Mouse (Mus musculus): ENCODE measurements around the gene Ugt1a10.
"Not testable (repeated sequence)": the region's sequence is repeated elsewhere in the genome, so short reads cannot be mapped to it uniquely, and the experiment has no call there.

Gene Ugt1a10

GRCm38 (mm10) chr1:88143966-88144675, 88.9 kb downstream of the Ugt1a10 start:
- peak; percentile 89 for DNase-seq

- not testable (repeated sequence) for DNase-seq
Observed at GRCm38 (mm10) chr1:88145278-88145677, 90.1 kb downstream of the Ugt1a10 start.

GRCm38 (mm10) chr1:88150133-88150532, 94.9 kb downstream of the Ugt1a10 start:
- not testable (repeated sequence) for DNase-seq

- no peak for DNase-seq
Observed at GRCm38 (mm10) chr1:88158430-88158829, 103.2 kb downstream of the Ugt1a10 start.

- DNase-seq, result no peak
Observed at GRCm38 (mm10) chr1:88165711-88166110, 110.5 kb downstream of the Ugt1a10 start, which contains the start of gene Ugt1a5. Gene Ugt1a5, plus strand, starts transcription at chr1:88166012.

GRCm38 (mm10) chr1:88172190-88172589, 117.0 kb downstream of the Ugt1a10 start:
- DNase-seq, result not testable (repeated sequence)

- peak; percentile 41 for DNase-seq
Observed at GRCm38 (mm10) chr1:88179657-88180056, 124.5 kb downstream of the Ugt1a10 start.

GRCm38 (mm10) chr1:88186325-88186935, 131.2 kb downstream of the Ugt1a10 start:
- peak; percentile 55 for DNase-seq

- DNase-seq, result peak; percentile 83
Observed at GRCm38 (mm10) chr1:88192136-88192535, 136.9 kb downstream of the Ugt1a10 start.

GRCm38 (mm10) chr1:88195687-88196086, 140.5 kb downstream of the Ugt1a10 start:
- DNase-seq, result peak; percentile 45

- DNase-seq, result peak; percentile 22
Observed at GRCm38 (mm10) chr1:88197443-88197842, 142.3 kb downstream of the Ugt1a10 start.

GRCm38 (mm10) chr1:88199996-88200395, 144.8 kb downstream of the Ugt1a10 start:
- DNase-seq, result peak; percentile 80

- peak; percentile 70 for DNase-seq
Observed at GRCm38 (mm10) chr1:88200456-88200855, 145.3 kb downstream of the Ugt1a10 start, which contains the start of gene Ugt1a2. Gene Ugt1a2, plus strand, starts transcription at chr1:88200601.

- DNase-seq, result peak; percentile 98
Observed at GRCm38 (mm10) chr1:88205294-88205922, 150.2 kb downstream of the Ugt1a10 start, which contains the start of gene Dnajb3. Gene Dnajb3, minus strand, starts transcription at chr1:88205782.

- peak; percentile 19 for DNase-seq
Observed at GRCm38 (mm10) chr1:88206843-88207479, 151.8 kb downstream of the Ugt1a10 start.

- DNase-seq, result peak; percentile 92
Observed at GRCm38 (mm10) chr1:88211812-88212211, 156.6 kb downstream of the Ugt1a10 start, which contains the start of gene Ugt1a1. Gene Ugt1a1, plus strand, starts transcription at chr1:88211959.

GRCm38 (mm10) chr1:88212341-88213045, 157.3 kb downstream of the Ugt1a10 start:
- DNase-seq, result peak; percentile 89

- DNase-seq, result no peak
Observed at GRCm38 (mm10) chr1:88213061-88213460, 157.9 kb downstream of the Ugt1a10 start.

GRCm38 (mm10) chr1:88213766-88214461, 158.7 kb downstream of the Ugt1a10 start:
- DNase-seq, result peak; percentile 93

- peak; percentile 93 for DNase-seq
Observed at GRCm38 (mm10) chr1:88214462-88214952, 159.3 kb downstream of the Ugt1a10 start.

All from heart, adult 11 months (tissue).